Mouse (Mus musculus) stomach, embryonic 16.5 days (tissue): ENCODE data around the gene Tmem51. TPM values are rescaled to one million over a fixed set of nuclear protein-coding genes. Genes with fewer than 3 reads are reported as not detected.

ENCODE experiments used
- ATAC-seq: fragments of 200-750 bp; cut with Nextera tagmentation; 2 replicates; pipeline ENCODE4 v1.8.0; 2017; ENCODE audit warnings: moderate number of reproducible peaks, moderate TSS enrichment; ENCODE audit not compliant: insufficient read depth, low FRiP score
- H3K27ac ChIP-seq: fragments of 300-500 bp; sonication (generic); 2 replicates; pipeline ENCODE4 v1.5.1; 2014; ENCODE audit warnings: low read length
- H3K27me3 ChIP-seq: fragments of 300-500 bp; sonication (generic); 2 replicates; pipeline ENCODE4 v1.6.1; 2014; ENCODE audit warnings: low read length, control low read depth, mixed read lengths; ENCODE audit not compliant: control insufficient read depth, insufficient read depth
- H3K36me3 ChIP-seq: fragments of 300-500 bp; sonication (generic); 2 replicates; pipeline ENCODE4 v1.6.1; 2014; ENCODE audit warnings: low read length; ENCODE audit not compliant: control insufficient read depth, insufficient read depth
- H3K4me1 ChIP-seq: fragments of 300-500 bp; sonication (generic); 2 replicates; pipeline ENCODE4 v1.6.1; 2014; ENCODE audit warnings: low read length, control low read depth, mixed read lengths; ENCODE audit not compliant: control insufficient read depth, insufficient read depth
- H3K4me2 ChIP-seq: fragments of 300-500 bp; sonication (generic); 2 replicates; pipeline ENCODE4 v1.6.1; 2014; ENCODE audit warnings: low read depth, low read length, mixed read lengths
- H3K4me3 ChIP-seq: fragments of 300-500 bp; sonication (generic); replicated peaks from 2 replicates; pipeline ENCODE4 v1.5.1; 2014; ENCODE audit warnings: mild to moderate bottlenecking, low read length
- H3K9ac ChIP-seq: fragments of 300-500 bp; sonication (generic); 2 replicates; pipeline ENCODE4 v1.6.1; 2014; ENCODE audit warnings: low read length
- H3K9me3 ChIP-seq: fragments of 300-500 bp; sonication (generic); replicated peaks from 2 replicates; pipeline ENCODE4 v1.6.1; 2016; ENCODE audit warnings: low read length, control low read depth; ENCODE audit not compliant: control insufficient read depth
- WGBS: fragments of 180-500 bp; shearing (Covaris S2); extraction: QIAGEN DNeasy Blood & Tissue Kit; methylation state at CpG from one replicate; pipeline ENCODE4 v1.1.7; 2014; 5-methylcytosine and 5-hydroxymethylcytosine counted together
- polyA plus RNA-seq: library from polyadenylated mRNA; unstranded; fragments of >200 nt; fragmentation: Nextera tagmentation; extraction: Ambion mirVana; gene quantifications from 2 replicates; pipeline ENCODE4 v1.2.1, GENCODE M21; 2015

Tmem51 gene
- polyA plus RNA-seq, 1 experiment from 2014 or later: 79.2 TPM

DNA sequence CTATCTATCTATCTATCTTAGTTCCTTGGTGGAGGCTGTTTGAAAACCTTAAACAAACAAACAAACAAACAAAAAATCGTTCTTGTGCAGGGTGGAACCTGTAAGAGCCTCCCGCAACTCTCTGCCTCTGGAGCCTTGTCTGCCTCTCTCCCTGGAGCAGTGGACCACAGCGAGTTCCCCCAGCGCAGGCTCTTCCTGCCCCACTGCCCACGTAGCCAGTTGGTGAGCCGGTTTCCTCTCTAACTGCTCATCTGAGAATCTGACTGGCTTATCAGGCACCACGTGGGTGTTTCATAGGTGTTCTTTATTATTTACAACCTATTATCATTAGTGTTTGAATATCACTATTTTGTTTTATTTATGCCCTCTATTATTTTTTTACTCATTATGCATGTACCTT, 37.6 kb downstream of the Tmem51 start:
- Histone ChIP-seq H3K9me3 (no peaks in the 10 kb centered on the region), H3K9ac (no peak overlapping the region), H3K27ac (no peak overlapping the region), H3K4me2 (no peak overlapping the region), H3K4me1 (peaks cover 40% of the 10 kb centered on the region), H3K27me3 (no peaks in the 10 kb centered on the region), H3K4me3 (no peak overlapping the region), H3K36me3 (no peaks in the 10 kb centered on the region)
- no peak for ATAC-seq
- 76% methylated on average over 7 of the region's 7 CpGs for WGBS

DNA sequence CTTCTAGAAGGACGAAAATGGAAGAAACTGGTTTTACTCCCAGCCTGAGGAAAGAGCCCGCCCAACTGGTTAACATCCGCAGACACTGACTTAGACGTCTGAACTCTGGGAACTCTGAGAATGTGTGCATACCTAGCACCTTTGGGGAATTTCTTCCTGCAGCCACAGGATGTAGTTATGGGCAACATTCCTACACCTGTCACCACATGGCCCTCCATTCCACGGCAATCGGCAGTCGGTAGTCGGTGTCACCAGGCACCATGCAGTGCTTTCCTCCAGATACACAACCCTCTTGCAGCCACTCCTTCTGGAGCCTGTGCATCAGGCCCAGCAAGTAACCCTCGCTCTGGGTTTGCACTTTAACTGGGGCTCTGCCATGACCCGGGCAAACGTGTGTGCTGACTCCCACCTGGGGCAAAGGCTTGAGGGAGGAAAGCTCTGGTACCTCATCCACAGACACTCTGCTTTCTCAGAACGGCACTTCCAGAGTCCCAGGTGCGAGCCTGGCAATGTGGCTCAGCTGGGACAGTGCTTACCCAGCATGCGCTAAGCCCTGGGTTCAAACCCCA, 38.4 kb downstream of the Tmem51 start:
- no peaks in the 10 kb centered on the region for H3K27me3 ChIP-seq
- no peak overlapping the region for H3K4me3 ChIP-seq
- H3K27ac ChIP-seq: peak overlapping the region; percentile 76
- H3K36me3 ChIP-seq: 0 out of 2 replicates have a peak, but pooled peaks cover 3% of the 10 kb centered on the region
- ATAC-seq: no peak
- no peaks in the 10 kb centered on the region for H3K9me3 ChIP-seq
- 73% methylated on average over 14 of the region's 14 CpGs for WGBS
- no peak overlapping the region for H3K4me2 ChIP-seq
- peaks cover 35% of the 10 kb centered on the region for H3K4me1 ChIP-seq
- H3K9ac ChIP-seq: peak overlapping the region; percentile 15

DNA sequence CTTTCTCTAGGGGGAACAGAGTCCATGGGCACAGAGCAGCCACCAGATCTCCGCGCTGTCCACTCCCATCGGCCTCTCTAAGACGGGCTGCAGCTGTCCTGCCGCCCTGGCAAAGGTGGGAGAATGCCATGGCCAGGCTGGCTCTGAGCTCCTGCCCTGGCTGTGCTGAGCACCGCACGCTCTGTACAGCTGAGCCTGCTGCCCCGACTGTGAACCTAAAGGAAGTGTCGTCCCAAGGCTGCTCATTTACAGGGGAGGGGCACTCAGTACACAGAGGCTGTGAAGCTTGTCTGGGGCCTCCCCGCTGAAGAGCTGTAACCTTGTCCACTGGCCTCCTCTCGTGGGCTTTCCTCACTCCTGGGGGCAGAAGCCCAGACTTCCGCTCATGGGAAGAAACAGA, 39.7 kb downstream of the Tmem51 start:
- ATAC-seq: peak; percentile 38; the same call in 1 of the 2 replicates
- Histone ChIP-seq H3K9me3 (no peaks in the 10 kb centered on the region), H3K9ac (peak overlapping the region; percentile 47), H3K27me3 (no peaks in the 10 kb centered on the region), H3K4me2 (no peak overlapping the region), H3K27ac (peak overlapping the region; percentile 48), H3K4me3 (no peak overlapping the region), H3K36me3 (0 out of 2 replicates have a peak, but pooled peaks cover 3% of the 10 kb centered on the region), H3K4me1 (peaks cover 30% of the 10 kb centered on the region)
- 43% methylated on average over 12 of the region's 12 CpGs for WGBS

DNA sequence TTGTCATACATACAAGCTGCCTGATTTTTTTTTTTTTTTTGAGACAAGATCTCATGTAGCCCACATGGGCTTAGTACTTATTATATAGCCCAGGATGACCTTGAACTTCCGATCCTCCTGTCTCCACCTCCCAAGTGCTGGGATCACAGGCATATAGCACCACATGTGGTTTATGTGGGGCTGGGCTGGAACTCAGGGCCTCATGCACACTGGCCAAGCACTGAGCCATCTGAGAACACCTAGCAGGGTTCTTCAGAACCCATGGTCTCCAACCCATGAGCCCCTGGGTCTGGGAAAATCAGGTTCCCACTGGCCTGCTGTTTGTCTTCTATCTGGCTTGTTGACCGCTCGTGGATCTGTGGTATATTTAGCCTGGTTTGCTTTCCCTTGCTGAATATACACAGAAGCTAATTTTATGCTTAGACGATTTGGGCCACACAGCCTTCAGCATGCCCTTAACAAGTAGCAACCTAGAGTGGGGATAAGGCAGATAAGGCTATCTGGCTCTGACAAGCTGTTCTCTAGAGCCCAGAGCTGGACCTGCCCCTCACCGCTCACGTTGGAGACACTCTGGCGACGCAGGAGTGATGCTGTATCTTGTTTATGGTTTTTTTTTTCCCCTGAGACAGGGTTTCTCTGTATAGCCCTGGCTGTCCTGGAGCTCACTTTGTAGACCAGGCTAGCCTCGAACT, 44.3 kb downstream of the Tmem51 start:
- ATAC-seq: no peak
- H3K27ac ChIP-seq: no peak overlapping the region
- no peak overlapping the region for H3K4me3 ChIP-seq
- H3K4me2 ChIP-seq: no peak overlapping the region
- H3K27me3 ChIP-seq: no peaks in the 10 kb centered on the region
- no peak overlapping the region for H3K9ac ChIP-seq
- H3K36me3 ChIP-seq: 0 out of 2 replicates have a peak, but pooled peaks cover 3% of the 10 kb centered on the region
- H3K4me1 ChIP-seq: peaks cover 22% of the 10 kb centered on the region
- WGBS: 78% methylated on average over 9 of the region's 9 CpGs
- no peaks in the 10 kb centered on the region for H3K9me3 ChIP-seq

DNA sequence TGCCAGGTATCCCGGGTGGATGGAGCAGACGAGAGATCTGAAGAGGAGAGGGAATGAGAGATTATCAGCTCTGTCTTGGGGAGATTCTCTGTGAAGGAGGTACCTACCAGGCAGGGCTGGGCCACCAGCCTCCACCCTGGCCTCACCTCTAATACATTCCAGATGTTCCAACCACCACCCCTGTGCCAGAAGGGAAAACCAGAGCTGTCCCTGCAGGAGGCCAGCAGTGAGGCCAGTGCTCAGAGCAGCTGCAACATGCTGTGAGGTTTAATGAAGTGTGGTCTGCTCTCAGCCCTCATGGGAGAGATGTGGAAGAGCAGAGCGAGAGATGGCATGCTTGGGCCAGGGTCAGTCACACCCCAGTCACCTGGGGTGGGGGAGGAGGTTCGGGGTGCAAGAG, 46.2 kb downstream of the Tmem51 start:
- H3K27ac ChIP-seq: no peak overlapping the region
- H3K4me2 ChIP-seq: no peak overlapping the region
- H3K9me3 ChIP-seq: no peaks in the 10 kb centered on the region
- 70% methylated on average over 4 of the region's 4 CpGs for WGBS
- ATAC-seq: no peak
- no peak overlapping the region for H3K9ac ChIP-seq
- no peaks in the 10 kb centered on the region for H3K27me3 ChIP-seq
- no peak overlapping the region for H3K4me3 ChIP-seq
- 0 out of 2 replicates have a peak, but pooled peaks cover 3% of the 10 kb centered on the region for H3K36me3 ChIP-seq
- H3K4me1 ChIP-seq: peaks cover 8% of the 10 kb centered on the region

DNA sequence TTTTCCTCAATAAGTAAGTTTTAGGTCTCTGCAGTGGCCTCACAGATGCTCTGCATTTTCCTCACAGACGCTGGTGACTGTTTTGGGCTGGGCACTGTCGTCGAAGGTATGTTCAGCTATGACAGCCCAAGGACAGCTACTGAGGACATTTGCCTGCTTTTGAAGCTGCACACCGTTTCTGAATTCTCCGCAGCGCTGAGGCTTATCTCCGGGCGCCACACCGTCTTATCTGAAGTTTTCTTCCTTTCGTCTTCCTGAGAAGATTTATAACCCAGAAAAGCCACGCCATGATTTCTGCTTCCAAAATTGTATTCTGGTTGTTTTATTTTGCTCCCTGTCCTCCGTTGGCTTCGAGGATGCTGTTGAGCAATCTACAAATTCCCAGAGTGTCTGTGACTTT, 55.6 kb downstream of the Tmem51 start:
- Histone ChIP-seq H3K9me3 (no peaks in the 10 kb centered on the region), H3K27ac (no peak overlapping the region), H3K36me3 (peaks cover 17% of the 10 kb centered on the region; the same call in 1 of the 2 replicates), H3K4me1 (no peaks in the 10 kb centered on the region), H3K4me2 (no peak overlapping the region), H3K4me3 (no peak overlapping the region), H3K27me3 (no peaks in the 10 kb centered on the region), H3K9ac (no peak overlapping the region)
- no peak for ATAC-seq
- 47% methylated on average over 13 of the region's 13 CpGs for WGBS

DNA sequence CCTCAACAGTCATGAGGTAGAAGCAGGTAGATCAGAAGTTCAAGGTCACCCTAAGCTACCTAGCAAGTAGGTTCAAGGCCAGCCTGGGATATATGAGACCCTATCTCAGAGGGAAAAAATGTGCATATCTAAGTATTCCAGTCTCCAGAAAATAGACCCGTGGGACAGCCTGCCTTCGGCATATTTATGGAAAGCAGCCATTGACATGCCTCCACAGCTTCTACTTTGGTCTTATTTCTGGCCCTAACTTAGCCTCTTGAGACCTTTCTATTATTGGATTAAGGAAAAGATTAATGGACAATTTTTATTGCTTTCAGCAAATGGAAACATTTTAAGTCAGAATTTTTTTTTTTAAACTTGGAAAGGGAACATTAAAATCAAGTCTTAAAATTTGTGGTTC, 57.1 kb downstream of the Tmem51 start:
- Histone ChIP-seq H3K4me2 (no peak overlapping the region), H3K36me3 (peaks cover 13% of the 10 kb centered on the region; the same call in 1 of the 2 replicates), H3K27me3 (no peaks in the 10 kb centered on the region), H3K9ac (no peak overlapping the region), H3K4me3 (no peak overlapping the region), H3K9me3 (no peaks in the 10 kb centered on the region), H3K27ac (no peak overlapping the region), H3K4me1 (peaks cover 4% of the 10 kb centered on the region; the same call in 1 of the 2 replicates)
- ATAC-seq: no peak
- 71% methylated on average over 2 of the region's 2 CpGs for WGBS

DNA sequence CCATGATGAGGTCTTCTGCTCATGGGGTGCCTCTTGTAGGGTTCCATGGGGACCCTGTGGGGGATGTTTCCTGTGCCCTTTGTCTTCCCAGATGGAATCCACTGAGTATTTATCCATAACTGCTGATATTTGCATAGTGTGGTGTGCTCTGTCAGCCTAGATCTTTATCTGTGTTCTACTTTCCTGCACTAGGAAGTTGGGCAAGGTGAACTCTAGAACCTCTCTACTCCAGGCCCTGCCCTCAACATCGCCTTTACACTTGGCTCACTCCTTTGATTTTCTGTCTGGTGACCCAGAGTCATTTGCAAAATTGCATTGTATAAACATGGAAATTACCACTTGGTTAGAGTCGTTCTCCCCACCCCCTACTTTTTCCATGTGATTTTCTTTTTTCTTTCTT, 59.6 kb downstream of the Tmem51 start:
- H3K4me1 ChIP-seq: peaks cover 4% of the 10 kb centered on the region; the same call in 1 of the 2 replicates
- H3K36me3 ChIP-seq: no peaks in the 10 kb centered on the region
- no peaks in the 10 kb centered on the region for H3K9me3 ChIP-seq
- 94% methylated on average over 2 of the region's 2 CpGs for WGBS
- no peak overlapping the region for H3K9ac ChIP-seq
- no peak for ATAC-seq
- H3K27me3 ChIP-seq: no peaks in the 10 kb centered on the region
- H3K4me2 ChIP-seq: no peak overlapping the region
- H3K27ac ChIP-seq: no peak overlapping the region
- no peak overlapping the region for H3K4me3 ChIP-seq

DNA sequence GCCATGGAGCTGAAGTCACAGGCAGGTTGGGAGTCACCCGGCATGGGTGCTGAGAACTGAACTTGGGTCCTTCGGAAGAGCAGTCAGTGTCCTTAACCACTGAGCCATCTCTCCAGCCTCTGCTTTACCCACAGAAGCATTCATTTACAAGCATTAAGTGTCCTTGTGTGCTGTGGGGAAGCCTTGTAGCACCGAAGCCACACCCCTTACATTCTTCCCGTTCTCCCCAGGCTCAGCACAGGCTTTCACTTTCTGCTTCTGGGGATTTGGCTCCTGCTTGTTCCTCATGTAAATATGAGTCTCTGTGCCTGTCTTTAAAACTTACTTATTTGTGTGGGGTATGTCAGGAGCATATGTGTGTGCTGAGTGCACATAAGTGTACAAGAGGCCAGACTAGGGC, 60.9 kb downstream of the Tmem51 start:
- Histone ChIP-seq H3K27me3 (no peaks in the 10 kb centered on the region), H3K9ac (no peak overlapping the region; the same call in 1 of the 2 replicates), H3K9me3 (no peaks in the 10 kb centered on the region), H3K4me3 (no peak overlapping the region), H3K36me3 (no peaks in the 10 kb centered on the region), H3K4me1 (peaks cover 4% of the 10 kb centered on the region; the same call in 1 of the 2 replicates), H3K27ac (no peak overlapping the region), H3K4me2 (no peak overlapping the region)
- WGBS: 65% methylated on average over 4 of the region's 4 CpGs
- no peak for ATAC-seq
